Mouse (Mus musculus) kidney, embryonic 14.5 days (tissue): ENCODE data around the gene Usp18. TPM values are rescaled to one million over a fixed set of nuclear protein-coding genes. Genes with fewer than 3 reads are reported as not detected.

Experiments used
- ATAC-seq: fragments of 200-750 bp; cut with Nextera tagmentation; 2 replicates; pipeline ENCODE4 v1.8.0; 2017; ENCODE audit warnings: moderate number of reproducible peaks, mild to moderate bottlenecking, moderate TSS enrichment, moderate library complexity; ENCODE audit not compliant: low FRiP score, low TSS enrichment
- H3K27ac ChIP-seq: fragments of 300-500 bp; sonication (generic); 2 replicates; pipeline ENCODE4 v1.5.1; 2014; ENCODE audit warnings: low read depth, mild to moderate bottlenecking, low read length, moderate library complexity, mixed read lengths
- H3K27me3 ChIP-seq: fragments of 300-500 bp; sonication (generic); 2 replicates; pipeline ENCODE4 v1.6.1; 2014; ENCODE audit warnings: mild to moderate bottlenecking, low read length; ENCODE audit not compliant: control insufficient read depth, insufficient read depth
- H3K36me3 ChIP-seq: fragments of 300-500 bp; sonication (generic); 2 replicates; pipeline ENCODE4 v1.6.1; 2014; ENCODE audit warnings: low read length, mixed read lengths; ENCODE audit not compliant: control insufficient read depth, insufficient read depth
- H3K4me1 ChIP-seq: fragments of 300-500 bp; sonication (generic); 2 replicates; pipeline ENCODE4 v1.6.1; 2014; ENCODE audit warnings: low read length, mixed read lengths; ENCODE audit not compliant: control insufficient read depth, insufficient read depth
- H3K4me2 ChIP-seq: fragments of 300-500 bp; sonication (generic); replicated peaks from 2 replicates; pipeline ENCODE4 v1.6.1; 2014; ENCODE audit warnings: low read depth, mild to moderate bottlenecking, low read length
- H3K4me3 ChIP-seq: fragments of 300-500 bp; sonication (generic); 2 replicates; pipeline ENCODE4 v1.5.1; 2014; ENCODE audit warnings: mild to moderate bottlenecking, low read length
- H3K9ac ChIP-seq: fragments of 300-500 bp; sonication (generic); 2 replicates; pipeline ENCODE4 v1.6.1; 2014; ENCODE audit warnings: low read depth, mild to moderate bottlenecking, low read length, moderate library complexity
- H3K9me3 ChIP-seq: fragments of 300-500 bp; sonication (generic); 2 replicates; pipeline ENCODE4 v1.6.1; 2016; ENCODE audit warnings: low read length; ENCODE audit not compliant: control insufficient read depth
- WGBS: fragments of 180-500 bp; shearing (Covaris S2); extraction: QIAGEN DNeasy Blood & Tissue Kit; methylation state at CpG from one replicate; pipeline ENCODE4 v1.1.7; 2014; 5-methylcytosine and 5-hydroxymethylcytosine counted together
- polyA plus RNA-seq: library from polyadenylated mRNA; unstranded; fragments of >200 nt; fragmentation: Nextera tagmentation; extraction: Ambion mirVana; gene quantifications from 2 replicates; pipeline ENCODE4 v1.2.1, GENCODE M21; 2014

The Usp18 gene
- polyA plus RNA-seq, 1 experiment from 2014 or later, result 1.8 TPM

DNA sequence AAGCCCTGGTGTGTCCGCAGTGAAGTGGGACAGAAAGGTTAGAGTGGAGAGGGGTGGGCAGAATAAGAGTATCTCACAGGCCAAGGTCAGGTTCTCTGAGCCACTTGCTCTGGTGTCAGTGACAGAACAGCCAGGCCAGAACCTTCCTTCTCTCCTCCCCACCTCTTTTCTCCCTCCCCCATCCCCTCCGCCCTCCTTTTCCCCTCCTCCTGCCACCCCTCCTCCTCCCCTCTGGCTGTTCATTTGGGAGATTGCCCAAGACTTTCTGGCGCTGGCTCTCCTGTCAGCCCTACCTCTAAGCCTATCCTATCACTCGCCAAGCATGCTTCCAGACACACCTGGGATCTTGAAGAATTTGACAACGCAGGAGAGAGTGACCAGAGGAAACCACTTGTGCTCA, 34.0 kb upstream of the Usp18 start:
- Histone ChIP-seq H3K4me1 (peaks cover 14% of the 10 kb centered on the region; the same call in 1 of the 2 replicates), H3K9ac (no peak overlapping the region), H3K27ac (no peak overlapping the region), H3K27me3 (peaks cover 17% of the 10 kb centered on the region), H3K4me2 (peak overlapping the region; percentile 72), H3K36me3 (no peaks in the 10 kb centered on the region), H3K4me3 (no peak overlapping the region; the same call in 1 of the 2 replicates), H3K9me3 (no peaks in the 10 kb centered on the region)
- 7% methylated on average over 5 of the region's 5 CpGs for WGBS
- ATAC-seq, result 0 out of 2 replicates have a peak, but pooled peaks have one; percentile 16

DNA sequence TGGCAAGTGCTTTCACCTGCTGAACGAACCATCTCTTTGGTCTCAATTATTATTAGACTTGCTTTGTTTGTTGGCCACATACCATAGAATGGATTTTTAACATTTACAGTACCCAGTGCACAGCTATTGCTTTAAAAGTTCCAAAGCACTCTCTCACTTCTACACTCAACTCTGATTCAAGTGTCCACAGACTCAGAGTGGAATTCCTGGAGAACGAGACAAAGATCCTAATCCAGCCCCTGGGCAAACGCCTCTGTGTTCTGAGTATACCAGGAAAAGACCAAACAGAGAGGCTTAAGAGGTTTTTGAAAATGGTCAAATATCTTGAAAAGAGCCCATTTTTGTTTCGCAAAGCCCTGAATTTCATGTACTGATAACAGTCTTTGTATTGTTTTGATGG, 32.7 kb upstream of the Usp18 start:
- H3K9me3 ChIP-seq, result no peaks in the 10 kb centered on the region
- H3K36me3 ChIP-seq, result no peaks in the 10 kb centered on the region
- no peak overlapping the region for H3K4me3 ChIP-seq
- peaks cover 14% of the 10 kb centered on the region; the same call in 1 of the 2 replicates for H3K4me1 ChIP-seq
- H3K27me3 ChIP-seq, result peaks cover 17% of the 10 kb centered on the region
- 87% methylated on average over 4 of the region's 4 CpGs for WGBS
- no peak for ATAC-seq
- H3K9ac ChIP-seq, result no peak overlapping the region
- no peak overlapping the region for H3K4me2 ChIP-seq
- H3K27ac ChIP-seq, result no peak overlapping the region

DNA sequence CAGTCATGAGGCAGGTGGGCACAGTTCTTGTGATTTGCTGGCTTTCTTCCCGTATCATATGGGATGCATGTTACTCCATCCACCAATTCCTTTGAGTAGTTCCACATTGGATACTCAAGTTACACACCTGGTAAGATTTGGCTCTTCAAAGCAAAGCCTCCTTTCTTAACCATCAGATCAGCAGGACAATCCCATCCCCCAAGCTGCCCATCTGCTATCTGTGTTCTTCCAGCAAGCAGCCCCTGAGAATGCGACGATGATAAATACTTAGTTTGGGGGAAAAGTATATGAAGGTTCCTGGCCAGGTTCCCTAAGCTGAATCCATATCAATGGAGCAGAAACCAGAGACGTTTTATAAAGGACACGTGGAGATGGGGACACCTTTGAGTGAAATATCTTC, 31.5 kb upstream of the Usp18 start:
- no peak overlapping the region for H3K9ac ChIP-seq
- no peaks in the 10 kb centered on the region for H3K9me3 ChIP-seq
- peaks cover 14% of the 10 kb centered on the region; the same call in 1 of the 2 replicates for H3K4me1 ChIP-seq
- peaks cover 17% of the 10 kb centered on the region for H3K27me3 ChIP-seq
- no peak overlapping the region for H3K4me2 ChIP-seq
- H3K4me3 ChIP-seq, result no peak overlapping the region
- H3K36me3 ChIP-seq, result no peaks in the 10 kb centered on the region
- ATAC-seq, result no peak
- H3K27ac ChIP-seq, result no peak overlapping the region
- 93% methylated on average over 5 of the region's 5 CpGs for WGBS

DNA sequence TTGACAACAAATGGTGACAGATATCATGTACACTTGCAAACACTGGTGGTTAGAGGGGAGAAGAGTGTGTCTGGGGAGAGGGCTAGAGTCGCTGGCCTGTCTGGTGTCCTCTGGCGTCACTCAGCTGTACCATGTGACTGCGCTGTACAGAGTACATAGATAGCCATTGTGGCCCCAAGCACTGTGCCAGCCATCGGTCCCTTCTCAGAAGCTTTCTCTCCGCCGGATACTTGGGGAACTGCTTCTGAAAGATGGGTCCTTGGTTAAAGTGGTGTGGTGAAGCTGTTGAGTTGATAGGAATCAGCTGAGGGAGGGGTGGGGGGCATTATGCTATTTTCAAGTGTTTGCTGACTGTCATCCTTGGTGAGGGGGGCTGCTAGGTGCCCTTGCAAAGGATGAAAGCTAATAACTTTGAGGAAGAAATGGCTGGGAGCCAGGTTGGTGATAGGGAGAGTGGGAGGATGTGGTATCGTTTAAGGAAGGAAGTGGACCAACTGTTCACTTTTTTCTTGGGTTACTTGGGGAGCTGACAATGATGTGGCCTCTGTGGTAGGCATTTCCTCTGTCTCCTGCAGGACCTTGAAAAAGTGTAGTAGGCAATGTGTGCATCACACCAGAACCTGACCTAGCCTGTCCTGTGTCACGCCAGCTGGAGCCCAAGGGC, 30.9 kb upstream of the Usp18 start:
- WGBS, result 83% methylated on average over 8 of the region's 8 CpGs
- H3K4me1 ChIP-seq, result peaks cover 14% of the 10 kb centered on the region; the same call in 1 of the 2 replicates
- no peak for ATAC-seq

DNA sequence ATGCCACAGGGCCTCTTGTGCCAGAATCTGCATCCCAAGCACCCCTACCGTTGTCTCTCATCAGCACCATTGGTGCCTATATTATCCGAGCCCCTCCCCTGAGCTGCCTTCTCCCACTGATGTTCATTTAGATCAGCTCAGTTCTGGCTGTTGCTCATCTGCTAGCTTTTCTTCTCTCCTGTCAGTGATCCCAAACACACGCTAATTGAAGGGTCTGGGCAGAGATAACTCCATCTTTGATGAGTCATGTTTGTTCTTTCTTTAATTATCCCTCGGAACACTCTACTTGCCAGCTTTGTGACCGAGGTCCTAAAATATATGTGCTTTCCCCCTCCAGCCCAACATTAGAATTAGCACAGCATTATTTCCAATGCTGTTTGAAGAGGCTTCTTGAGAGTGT, 30.4 kb upstream of the Usp18 start:
- H3K4me1 ChIP-seq, result peaks cover 14% of the 10 kb centered on the region; the same call in 1 of the 2 replicates
- H3K27ac ChIP-seq, result no peak overlapping the region
- WGBS, result 80% methylated on average over 5 of the region's 5 CpGs
- H3K4me2 ChIP-seq, result no peak overlapping the region
- no peak overlapping the region for H3K4me3 ChIP-seq
- no peak for ATAC-seq
- H3K9ac ChIP-seq, result no peak overlapping the region
- peaks cover 13% of the 10 kb centered on the region for H3K27me3 ChIP-seq
- H3K36me3 ChIP-seq, result no peaks in the 10 kb centered on the region
- H3K9me3 ChIP-seq, result no peaks in the 10 kb centered on the region

More for the DNA sequence above, 30.9 kb upstream of the Usp18 start:
- Histone ChIP-seq H3K9me3 (no peaks in the 10 kb centered on the region), H3K4me3 (no peak overlapping the region), H3K27ac (no peak overlapping the region), H3K36me3 (no peaks in the 10 kb centered on the region), H3K27me3 (peaks cover 16% of the 10 kb centered on the region), H3K9ac (no peak overlapping the region), H3K4me2 (no peak overlapping the region)

- Histone ChIP-seq H3K4me3 (no peak overlapping the region), H3K27ac (no peak overlapping the region), H3K9me3 (no peaks in the 10 kb centered on the region), H3K4me1 (peaks cover 10% of the 10 kb centered on the region; the same call in 1 of the 2 replicates), H3K27me3 (peaks cover 8% of the 10 kb centered on the region), H3K4me2 (no peak overlapping the region), H3K9ac (no peak overlapping the region), H3K36me3 (no peaks in the 10 kb centered on the region)
- no peak for ATAC-seq
- 88% methylated on average over 6 of the region's 6 CpGs for WGBS
Measured at GRCm38 (mm10) chr6:121215896-121216295, 29.8 kb upstream of the Usp18 start.

- H3K27ac ChIP-seq, result no peak overlapping the region
- no peak overlapping the region for H3K4me2 ChIP-seq
- H3K36me3 ChIP-seq, result no peaks in the 10 kb centered on the region
- H3K27me3 ChIP-seq, result no peaks in the 10 kb centered on the region; the same call in 1 of the 2 replicates
- no peak overlapping the region for H3K9ac ChIP-seq
- 0 out of 2 replicates have a peak, but pooled peaks cover 3% of the 10 kb centered on the region for H3K4me1 ChIP-seq
- no peak for ATAC-seq
- H3K9me3 ChIP-seq, result no peaks in the 10 kb centered on the region
- H3K4me3 ChIP-seq, result no peak overlapping the region
- WGBS, result 80% methylated on average over 5 of the region's 5 CpGs
Measured at GRCm38 (mm10) chr6:121216589-121217255, 29.0 kb upstream of the Usp18 start.

DNA sequence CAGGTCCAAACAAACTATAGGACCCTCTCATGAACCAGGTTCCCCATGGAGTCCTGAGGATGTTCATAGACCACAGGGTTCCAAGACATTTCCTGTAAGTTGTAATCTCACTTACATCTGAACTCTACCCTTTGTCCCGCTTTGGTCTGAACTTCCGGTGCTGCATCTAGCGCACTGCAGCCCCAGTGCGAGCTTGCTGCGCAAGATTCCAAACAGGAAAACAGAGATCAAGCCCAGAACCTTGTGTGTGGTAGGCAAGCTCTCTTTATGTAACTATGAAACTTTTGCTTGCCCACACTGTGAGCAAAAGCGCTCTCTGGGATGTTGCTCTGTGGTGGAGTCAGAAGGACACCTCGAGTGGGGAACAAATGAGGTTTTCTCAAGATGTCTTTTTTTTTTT, 27.7 kb upstream of the Usp18 start:
- no peak overlapping the region for H3K9ac ChIP-seq
- H3K4me1 ChIP-seq, result no peaks in the 10 kb centered on the region
- H3K27ac ChIP-seq, result no peak overlapping the region
- no peaks in the 10 kb centered on the region for H3K36me3 ChIP-seq
- H3K4me2 ChIP-seq, result no peak overlapping the region
- H3K27me3 ChIP-seq, result no peaks in the 10 kb centered on the region
- no peak for ATAC-seq
- peaks cover under 1% of the 10 kb centered on the region; the same call in 1 of the 2 replicates for H3K9me3 ChIP-seq
- 89% methylated on average over 7 of the region's 7 CpGs for WGBS
- no peak overlapping the region for H3K4me3 ChIP-seq

- 81% methylated on average over 4 of the region's 4 CpGs for WGBS
- Histone ChIP-seq H3K36me3 (no peaks in the 10 kb centered on the region), H3K9me3 (peaks cover 2% of the 10 kb centered on the region; the same call in 1 of the 2 replicates), H3K4me2 (no peak overlapping the region), H3K27ac (no peak overlapping the region), H3K4me3 (no peak overlapping the region), H3K4me1 (no peaks in the 10 kb centered on the region), H3K27me3 (no peaks in the 10 kb centered on the region), H3K9ac (no peak overlapping the region)
- no peak for ATAC-seq
Measured at GRCm38 (mm10) chr6:121219406-121219805, 26.3 kb upstream of the Usp18 start.
